Mouse (Mus musculus) liver, adult 2 months (tissue): ENCODE measurements around the gene Entr1.

ENCODE experiments used
- CTCF ChIP-seq: fragments of 200-500 bp; IDR thresholded peaks from 2 replicates; pipeline ENCODE4 v1.5.1; 2011; ENCODE audit warnings: low read depth, low read length, control low read depth
- POLR2A ChIP-seq: fragments of 200-500 bp; IDR thresholded peaks from 2 replicates; pipeline ENCODE4 v1.6.1; 2011; ENCODE audit warnings: low read length, control low read depth; ENCODE audit not compliant: insufficient read depth; ENCODE audit errors: extremely low read depth

- TF ChIP-seq CTCF (no peak), POLR2A (no peak)
Measured at GRCm38 (mm10) chr2:26402265-26402664, 13.1 kb upstream of the Entr1 start.
